Mouse (Mus musculus) heart, postnatal 36 days (tissue): ENCODE data around the gene A1cf. TPM values are rescaled to one million over a fixed set of nuclear protein-coding genes. Genes with fewer than 3 reads are reported as not detected.

Source experiments
- DNase-seq, 2 experiments: peaks; one replicate each; pipeline ENCODE4 v3.0.0; 2021 to 2022
- intact Hi-C: fragments of 180-260 bp; cut with DNase I; formaldehyde crosslinking; loops from one replicate; pipeline ENCODE4 v1.15.1; 2025
- total RNA-seq, 2 experiments: library from RNA; stranded (reverse); gene quantifications; 2 replicates each; pipeline ENCODE4 v1.2.3; 2021

The A1cf gene
- not detected for total RNA-seq

DNA sequence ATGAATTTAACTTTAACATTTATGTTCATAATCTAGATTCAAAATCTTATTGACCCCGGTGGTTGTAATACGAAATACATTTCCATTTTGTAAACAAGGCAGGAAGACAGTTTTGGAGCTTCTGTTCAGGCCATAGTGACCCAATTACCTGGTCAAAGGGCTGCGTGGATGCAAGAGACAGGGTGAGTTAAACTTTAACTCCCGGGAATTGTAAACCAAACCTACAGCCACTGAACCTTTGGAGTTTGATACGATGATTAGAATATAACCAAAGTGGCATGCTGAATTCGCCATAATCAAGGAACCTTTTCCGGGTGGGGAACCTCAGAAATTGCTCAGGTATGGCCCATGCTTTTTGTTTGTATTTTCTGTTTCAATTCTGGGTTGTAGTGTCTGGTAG, at the start of gene A1cf:
A1cf (plus strand) TSS at position 244 of the 400 bp plus-strand sequence.
- DNase-seq: no peak
- intact Hi-C loops: no loop called here

GRCm38 (mm10) chr19:31834250-31834649, 34.3 kb upstream of the A1cf start:
- intact Hi-C loops: no loop called here
- DNase-seq: no peak

DNA sequence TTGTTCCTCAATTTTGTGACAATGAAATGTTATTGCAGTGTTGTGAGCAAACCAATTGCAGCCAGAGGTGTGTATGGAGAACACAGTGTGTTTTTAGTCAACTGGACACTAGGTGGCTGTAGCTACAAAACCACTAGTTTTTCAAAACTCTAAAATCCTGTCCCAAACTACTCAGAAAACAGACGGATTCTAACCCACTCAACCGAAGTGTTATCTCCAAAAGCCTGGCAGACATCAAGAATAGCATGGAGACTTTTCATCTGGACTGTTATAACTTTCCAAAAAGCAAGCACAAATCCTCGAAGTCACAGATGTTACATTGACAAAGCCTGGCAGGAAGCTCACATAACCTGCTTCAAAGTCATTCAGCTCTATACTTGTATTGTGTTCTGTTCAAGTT, 6.7 kb upstream of the A1cf start:
- no peak for DNase-seq
- intact Hi-C loops: no loop called here

GRCm38 (mm10) chr19:31862512-31863249, 5.9 kb upstream of the A1cf start:
- intact Hi-C loops: no loop called here
- DNase-seq: no peak

DNA sequence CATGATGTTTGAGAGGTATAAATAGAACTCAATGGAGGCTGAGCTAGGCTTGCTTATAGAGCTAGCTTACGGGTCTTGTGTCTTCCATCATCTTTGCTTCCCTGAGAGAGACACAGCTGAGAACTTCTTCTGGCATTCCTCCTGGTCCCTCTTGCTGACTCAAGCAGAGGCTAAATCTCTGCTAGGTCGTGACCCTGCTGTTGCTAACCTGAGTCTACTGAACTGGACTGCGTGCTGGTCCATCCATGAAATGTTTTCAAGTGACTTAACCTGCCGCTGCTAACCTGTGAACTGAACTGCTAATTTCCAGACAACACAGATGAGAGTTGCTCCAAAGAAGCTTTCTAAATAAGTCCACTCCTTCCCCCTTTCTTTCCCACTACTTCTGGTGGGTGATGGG, 3.1 kb upstream of the A1cf start:
- intact Hi-C loops: no loop called here
- no peak for DNase-seq

- DNase-seq: no peak
- intact Hi-C loops: no loop called here
These were observed 488 bp upstream of the A1cf start for GRCm38 (mm10) chr19:31868076-31868475.

DNA sequence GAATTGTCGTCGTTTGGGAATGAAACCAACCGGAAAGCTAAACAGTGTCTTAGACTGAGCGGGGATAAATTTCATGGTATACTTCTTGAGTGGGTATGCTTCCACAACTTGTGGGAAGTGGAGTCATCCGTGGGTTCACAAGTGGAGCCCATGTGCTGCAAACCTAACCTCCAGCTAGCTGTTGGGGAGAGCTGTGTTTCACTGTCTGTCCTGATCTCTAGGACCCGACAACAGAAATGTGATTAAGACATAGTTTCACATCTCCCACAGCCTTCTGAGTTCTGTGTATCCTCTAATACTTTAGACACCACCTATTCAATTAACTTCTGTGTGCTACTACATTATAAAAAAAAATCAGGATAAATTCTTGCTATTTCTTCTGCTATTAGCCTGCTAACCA, 407 bp downstream of the A1cf start:
- no peak for DNase-seq
- intact Hi-C loops: no loop called here

DNA sequence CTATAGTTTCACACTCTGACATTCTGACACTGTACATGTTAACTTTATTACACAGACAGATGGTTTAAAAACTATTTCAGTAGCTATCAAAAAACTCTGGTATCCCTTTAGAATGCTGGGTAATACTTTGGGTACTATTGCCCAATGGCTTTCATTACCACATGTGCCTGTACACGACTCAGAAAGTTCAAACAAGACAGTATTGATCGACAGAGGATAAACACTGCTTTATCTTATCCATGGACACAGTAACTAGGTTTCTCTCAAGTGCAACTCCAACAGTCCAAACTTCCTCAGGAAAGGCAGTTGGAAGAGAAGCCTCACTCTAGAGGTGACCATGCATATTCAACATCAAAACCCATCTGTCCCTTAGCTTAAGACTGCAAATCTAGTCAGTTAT, 2.8 kb downstream of the A1cf start:
- intact Hi-C loops: no loop called here
- DNase-seq: no peak

- DNase-seq: no peak
- intact Hi-C loops: no loop called here
These were observed 9.4 kb downstream of the A1cf start for GRCm38 (mm10) chr19:31877968-31878367.

DNA sequence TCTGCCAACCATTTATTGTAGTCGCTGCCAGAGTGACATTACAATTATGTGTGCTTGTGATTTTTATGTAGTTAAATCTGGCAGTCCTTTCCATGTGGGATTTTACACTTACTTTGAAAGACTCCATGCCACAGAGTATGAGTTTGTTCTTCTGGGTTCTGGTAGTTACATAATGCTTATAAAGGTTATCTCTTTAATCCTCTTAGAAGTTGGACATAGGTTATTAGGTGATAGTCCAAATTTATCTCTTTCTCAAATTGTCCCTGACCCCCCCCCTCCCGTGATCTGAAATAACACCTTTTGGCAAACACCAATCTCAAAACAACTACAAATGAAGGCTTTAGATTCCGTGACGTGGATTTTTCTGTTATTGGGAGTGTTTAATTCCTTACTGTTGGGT, 16.0 kb downstream of the A1cf start:
- DNase-seq: no peak
- intact Hi-C loops: no loop called here

GRCm38 (mm10) chr19:31887275-31887674, 18.7 kb downstream of the A1cf start:
- intact Hi-C loops: no loop called here

DNA sequence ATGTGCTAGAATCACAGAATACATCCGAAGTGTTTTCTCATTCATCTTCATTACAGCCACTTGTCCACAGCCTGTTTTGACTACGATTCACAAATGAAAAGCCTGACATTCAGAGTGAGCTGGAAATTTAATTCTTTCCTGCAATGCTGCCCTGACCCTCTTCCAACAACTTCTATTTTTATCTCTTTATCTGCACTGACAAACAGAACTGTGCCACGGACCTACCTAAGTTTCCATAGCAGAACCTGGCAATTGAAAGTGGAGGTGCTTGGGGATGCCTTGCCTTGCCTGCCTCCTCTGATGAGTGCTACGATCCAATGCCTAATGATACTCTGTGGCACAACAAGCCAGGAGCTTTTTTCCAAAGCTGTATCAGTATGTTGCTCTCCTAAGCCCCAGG, 21.4 kb downstream of the A1cf start:
- DNase-seq: no peak
- intact Hi-C loops: no loop called here

More at GRCm38 (mm10) chr19:31887275-31887674, 18.7 kb downstream of the A1cf start:
- DNase-seq: no peak

DNA sequence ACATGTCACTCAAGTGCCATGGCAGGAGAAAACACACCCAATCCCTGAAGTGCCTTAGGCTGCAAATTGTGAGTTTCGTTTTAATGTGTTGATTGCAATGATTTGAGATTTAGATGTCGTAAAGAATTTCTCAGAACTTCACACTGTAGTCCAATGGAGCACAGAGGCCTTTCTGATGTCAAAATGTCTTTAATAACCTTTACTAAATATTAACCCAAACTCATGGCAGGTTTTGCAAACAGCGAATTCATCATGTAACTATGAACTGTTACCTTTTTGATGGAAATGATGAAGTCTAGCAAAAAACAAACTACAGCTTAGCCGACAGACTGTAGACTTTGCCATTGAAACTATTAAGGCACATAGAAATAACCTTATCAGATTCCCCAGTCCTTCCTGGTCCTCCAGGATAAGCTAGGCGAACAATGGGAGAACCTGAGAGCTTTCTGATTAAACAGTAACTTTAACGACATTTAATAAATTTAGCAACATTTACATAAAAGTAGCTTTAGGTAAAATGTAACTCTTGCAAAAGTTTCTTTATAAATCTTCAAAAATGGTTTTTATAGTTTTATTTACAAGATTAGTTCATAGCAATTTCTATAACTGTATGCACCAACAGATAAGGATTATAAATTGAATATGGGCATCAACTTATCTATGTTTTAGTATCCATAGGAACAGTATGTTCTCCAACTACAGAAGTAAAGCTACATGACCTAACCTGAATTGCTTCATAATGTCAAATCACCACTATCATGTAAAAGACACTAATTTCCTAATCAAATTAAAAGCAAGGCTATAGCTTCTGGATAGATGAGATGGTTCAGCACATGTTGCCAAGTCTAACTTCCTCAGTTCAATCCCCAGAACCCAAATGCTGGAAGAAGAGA, 22.7 kb downstream of the A1cf start:
- DNase-seq: no peak
- intact Hi-C loops: no loop called here

- intact Hi-C loops: no loop called here
- no peak for DNase-seq
These were observed 27.4 kb downstream of the A1cf start for GRCm38 (mm10) chr19:31895971-31896370.

GRCm38 (mm10) chr19:31896711-31897110, 28.1 kb downstream of the A1cf start:
- DNase-seq: no peak

GRCm38 (mm10) chr19:31905671-31906070, 37.1 kb downstream of the A1cf start:
- DNase-seq: no peak
- intact Hi-C loops: no loop called here

More at GRCm38 (mm10) chr19:31896711-31897110, 28.1 kb downstream of the A1cf start:
- intact Hi-C loops: no loop called here

- intact Hi-C loops: no loop called here
These were observed 41.9 kb downstream of the A1cf start for GRCm38 (mm10) chr19:31910423-31910822.

GRCm38 (mm10) chr19:31913946-31914345, 45.4 kb downstream of the A1cf start:
- DNase-seq: no peak
- intact Hi-C loops: no loop called here

More at GRCm38 (mm10) chr19:31910423-31910822, 41.9 kb downstream of the A1cf start:
- no peak for DNase-seq

GRCm38 (mm10) chr19:31920357-31920756, 51.8 kb downstream of the A1cf start:
- intact Hi-C loops: no loop called here
- DNase-seq: no peak

GRCm38 (mm10) chr19:31921852-31922251, 53.3 kb downstream of the A1cf start:
- no peak for DNase-seq
- intact Hi-C loops: no loop called here

GRCm38 (mm10) chr19:31923615-31924352, 55.2 kb downstream of the A1cf start:
- no peak for DNase-seq
- intact Hi-C loops: no loop called here
